Mouse (Mus musculus): ENCODE measurements at regions not wholly inside any gene's neighbourhood (a gene's known extent, or its start where the extent isn't known, plus 50 kb on each side); places are given as distances from the start of the nearest gene placed in this dataset.

DNA sequence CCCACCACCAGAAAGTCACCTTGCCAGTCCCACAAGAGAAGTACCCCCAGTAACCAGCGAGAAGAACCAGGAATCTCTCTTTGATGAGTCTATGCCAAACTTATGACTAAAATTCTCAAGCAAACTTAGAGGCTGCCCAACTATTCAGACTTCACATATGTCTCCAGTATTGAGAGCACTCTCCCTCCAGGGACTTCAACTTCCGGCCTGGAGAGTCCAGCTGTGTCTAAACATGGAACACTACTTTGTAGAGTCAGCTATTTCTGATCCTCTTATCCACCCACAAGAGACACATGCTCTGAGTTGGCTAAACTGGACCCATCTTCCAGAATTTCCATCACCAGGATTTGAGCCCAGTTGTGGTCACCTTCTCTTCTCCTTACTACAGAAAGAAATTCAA, 129.9 kb upstream of the Rgma start:
- TF ChIP-seq CTCF (IDR thresholded peaks at IDR 0.05; ENCODE audit: low read depth) (no peak), EP300 (optimal IDR thresholded peaks at IDR 0.05) (no peak)
